Mouse (Mus musculus): ENCODE measurements around the gene Zfyve27.

GRCm38 (mm10) chr19:42139724-42140517 lies 23.8 kb upstream of the Zfyve27 start:
- TF ChIP-seq CTCF (IDR thresholded peaks at IDR 0.05; ENCODE audit: low read depth, low read length) (no peak), POLR2A (IDR thresholded peaks at IDR 0.05; ENCODE audit: borderline replicate concordance, low read depth, low read length) (no peak)
